Mouse (Mus musculus) T-cell, adult 2 months (primary cell): ENCODE results near the gene Strada.
"Not testable (repeated sequence)": the region's sequence is repeated elsewhere in the genome, so short reads cannot be mapped to it uniquely, and the experiment has no call there.

ENCODE experiments used
- DNase-seq: peaks from one replicate; pipeline ENCODE4 v3.0.0; 2022; ENCODE audit warnings: low spot score

Strada gene

DNA sequence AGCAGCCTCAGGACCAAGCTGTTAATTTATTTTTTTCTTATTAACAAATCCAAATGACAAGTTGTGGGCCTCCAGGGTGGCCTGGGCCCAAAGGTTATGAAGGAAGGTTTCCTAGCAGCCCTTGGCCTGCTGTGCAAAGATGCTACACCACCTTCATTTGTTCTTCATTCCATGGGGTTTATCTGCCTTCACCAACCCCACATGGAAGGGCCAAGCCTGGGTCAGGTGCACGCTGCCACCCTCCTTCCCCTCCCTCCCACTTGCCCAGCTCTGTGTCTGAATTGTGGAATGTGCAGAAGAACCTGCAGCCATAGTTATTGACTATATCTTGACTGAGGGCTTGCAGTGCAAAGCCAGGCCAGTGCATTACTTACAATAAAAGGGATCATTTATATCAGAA is 45.7 kb downstream of the Strada start:
- no peak for DNase-seq

DNA sequence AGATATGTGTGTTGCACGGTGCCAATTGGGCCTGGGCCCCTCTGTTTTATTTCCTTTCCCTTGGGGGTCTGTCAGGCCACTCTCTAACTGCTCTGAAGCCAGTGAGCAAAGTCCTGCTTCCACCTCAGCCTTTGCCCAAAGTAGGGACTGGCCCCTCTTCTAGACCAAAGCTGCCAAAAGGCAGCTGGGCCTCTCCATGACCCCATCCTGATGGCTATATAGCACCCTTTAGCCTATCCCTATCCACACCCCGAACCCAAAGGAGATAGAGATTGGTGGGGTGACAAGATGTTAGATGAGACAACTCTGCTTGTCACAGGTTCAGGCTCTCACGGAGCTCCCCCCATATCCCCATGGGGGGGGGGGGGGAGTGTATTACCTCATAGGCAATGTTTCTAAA is 46.2 kb downstream of the Strada start:
- DNase-seq: no peak

DNA sequence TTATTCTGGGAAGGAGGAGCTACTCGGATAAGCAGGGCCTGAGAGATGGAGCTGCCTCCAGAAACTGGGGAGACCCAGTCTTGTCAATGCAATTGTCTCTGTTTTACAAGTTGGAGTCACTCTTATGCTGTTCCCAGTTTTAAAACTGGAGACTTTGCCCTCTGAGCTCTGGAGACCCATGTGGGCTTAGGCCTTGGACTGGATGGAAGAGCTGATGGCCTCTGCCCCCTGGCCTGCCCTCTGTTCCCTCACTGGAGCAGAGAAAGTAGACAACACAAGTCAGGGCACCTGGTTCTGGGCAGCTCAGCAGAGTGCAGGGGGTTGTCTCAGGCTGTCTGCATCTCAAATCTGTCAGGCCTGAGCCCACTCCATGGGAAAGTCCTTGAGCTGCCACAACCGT is 47.2 kb downstream of the Strada start:
- DNase-seq: no peak

DNA sequence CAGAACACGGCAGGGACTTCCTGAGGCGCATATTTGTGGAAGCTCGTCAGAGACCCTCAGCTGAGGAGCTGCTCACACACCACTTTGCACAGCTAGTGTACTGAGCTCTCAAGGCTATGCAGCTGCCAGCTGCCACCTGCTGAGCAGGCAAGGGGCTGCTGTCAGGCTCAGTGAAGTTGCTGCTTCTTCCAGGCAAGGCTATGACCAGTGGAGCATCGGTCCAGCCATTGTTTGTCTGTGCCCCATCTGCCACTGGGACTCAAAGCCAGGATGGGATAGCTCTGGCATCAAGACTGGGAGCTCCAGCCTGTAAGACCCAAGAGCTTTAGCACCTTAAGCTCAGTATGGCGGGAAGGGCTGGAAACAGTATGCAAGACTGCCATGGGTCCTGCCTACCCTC is 47.9 kb downstream of the Strada start:
- no peak for DNase-seq

DNA sequence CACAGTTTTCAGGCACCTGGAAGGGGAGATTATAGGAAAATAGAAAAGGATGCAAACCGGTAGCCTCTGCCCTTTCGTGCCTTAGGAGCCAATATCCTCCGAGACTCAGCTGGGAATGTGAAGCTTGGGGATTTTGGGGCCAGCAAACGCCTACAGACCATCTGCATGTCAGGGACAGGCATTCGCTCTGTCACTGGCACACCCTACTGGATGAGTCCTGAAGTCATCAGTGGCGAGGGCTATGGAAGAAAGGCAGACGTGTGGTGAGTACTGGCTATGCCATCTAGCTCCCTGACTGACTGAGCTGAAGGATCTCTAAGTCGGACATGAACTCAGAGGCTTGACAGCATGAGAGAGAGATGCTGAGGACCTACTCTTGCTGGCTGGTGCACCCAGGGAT is 49.8 kb downstream of the Strada start:
- DNase-seq: peak; percentile 12

DNA sequence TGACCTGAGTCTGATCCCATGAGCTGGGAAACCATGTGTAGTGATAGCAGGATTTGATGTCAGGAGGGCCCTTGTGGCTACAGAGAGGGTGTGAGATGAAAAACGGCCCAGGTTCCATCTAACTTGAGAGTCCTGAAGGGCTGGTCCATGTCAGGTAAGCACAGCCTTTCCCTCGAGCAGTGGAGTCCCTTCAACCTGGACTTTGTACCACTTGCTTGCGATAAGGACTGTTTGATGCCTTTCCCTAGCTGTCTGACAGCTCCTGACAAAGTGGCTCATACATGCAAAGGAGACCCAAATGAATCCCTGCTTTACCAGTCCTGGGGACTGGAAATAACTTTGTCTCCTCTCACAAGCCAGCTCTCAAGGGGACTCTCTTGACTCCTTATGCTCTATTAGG is 50.7 kb downstream of the Strada start:
- DNase-seq: no peak

DNA sequence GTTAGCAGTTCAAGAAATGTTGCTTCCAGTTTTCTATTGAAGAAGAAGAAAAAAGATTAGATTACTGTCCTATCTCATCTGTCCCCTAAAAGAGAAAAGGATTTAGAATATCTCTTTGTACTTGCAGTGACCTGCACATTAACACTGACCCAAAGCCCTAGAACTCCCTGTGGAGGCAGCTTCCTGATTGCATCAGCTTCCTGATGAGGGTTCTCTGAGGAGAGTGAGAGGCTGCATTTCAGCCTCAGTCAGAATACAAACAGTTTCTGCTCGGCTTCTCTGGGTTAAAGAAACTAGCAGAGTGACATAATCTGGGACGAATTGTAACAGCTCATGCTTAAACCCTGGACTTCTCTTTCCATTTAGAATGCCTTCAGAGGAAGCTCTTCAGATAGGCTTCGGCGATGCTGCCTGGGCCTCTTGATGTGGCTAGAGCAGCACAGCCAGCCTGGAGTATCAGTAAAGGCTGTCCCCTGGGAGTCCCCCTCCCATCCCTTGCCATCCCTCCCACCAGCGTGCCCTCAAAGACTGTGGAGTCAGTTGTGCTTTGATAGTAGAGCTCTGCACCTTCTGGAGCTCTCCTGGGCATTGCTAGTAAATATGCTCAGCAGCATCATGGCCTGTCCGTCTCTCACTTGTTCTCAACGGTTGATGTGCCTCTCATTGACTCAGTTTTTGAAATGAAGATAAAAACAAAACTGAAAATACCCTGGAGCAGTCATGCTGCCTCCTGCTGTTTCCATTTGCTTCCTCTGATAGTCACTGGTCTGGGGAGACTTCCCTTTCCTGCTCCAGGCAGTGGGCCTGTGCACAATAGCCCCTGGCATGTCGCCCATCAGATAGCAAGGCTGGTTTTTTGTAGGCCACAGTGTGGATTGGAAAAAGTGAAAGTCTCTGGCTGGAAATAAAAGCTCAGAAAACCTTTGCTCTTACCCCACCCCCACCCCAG is 67.1 kb downstream of the Strada start:
- DNase-seq: peak; percentile 15

DNA sequence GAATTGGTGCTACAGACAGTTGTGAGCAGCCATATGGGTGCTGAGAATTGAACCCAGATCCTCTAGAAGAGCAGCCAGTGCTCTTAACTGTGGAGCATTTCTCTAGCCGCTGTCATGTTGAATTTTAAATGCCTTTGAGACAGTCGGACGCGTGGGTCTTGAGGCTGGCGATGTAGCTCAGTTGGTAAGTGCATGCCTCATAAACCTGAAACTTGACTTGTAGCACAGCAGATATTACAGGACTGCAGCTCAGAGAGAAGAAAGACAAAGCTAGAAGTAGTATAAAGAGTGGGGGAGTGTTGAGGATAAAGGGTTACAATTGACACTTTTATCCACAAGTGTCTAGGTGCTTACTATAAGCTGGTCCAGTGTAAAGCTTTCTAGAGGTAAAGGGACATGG is 69.5 kb downstream of the Strada start:
- no peak for DNase-seq

DNA sequence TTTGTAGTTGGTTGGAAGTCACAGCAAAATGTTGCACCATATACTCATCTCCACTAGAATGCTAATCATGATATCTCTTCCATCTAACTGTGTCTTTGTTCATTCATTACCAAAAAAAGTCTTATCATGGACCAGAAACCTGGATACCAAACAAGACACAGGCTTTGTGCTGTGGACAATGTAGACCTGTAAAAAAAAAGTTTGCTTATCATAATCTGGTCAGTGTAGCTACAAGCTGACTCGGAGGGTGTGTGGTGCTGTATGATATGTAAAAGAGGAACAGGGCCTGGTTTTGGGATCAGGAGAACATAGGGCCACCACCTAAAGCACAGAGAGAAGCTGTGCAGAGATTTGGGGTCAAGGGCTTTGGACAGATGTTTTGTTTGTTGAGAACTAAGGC is 72.5 kb downstream of the Strada start:
- DNase-seq: no peak

DNA sequence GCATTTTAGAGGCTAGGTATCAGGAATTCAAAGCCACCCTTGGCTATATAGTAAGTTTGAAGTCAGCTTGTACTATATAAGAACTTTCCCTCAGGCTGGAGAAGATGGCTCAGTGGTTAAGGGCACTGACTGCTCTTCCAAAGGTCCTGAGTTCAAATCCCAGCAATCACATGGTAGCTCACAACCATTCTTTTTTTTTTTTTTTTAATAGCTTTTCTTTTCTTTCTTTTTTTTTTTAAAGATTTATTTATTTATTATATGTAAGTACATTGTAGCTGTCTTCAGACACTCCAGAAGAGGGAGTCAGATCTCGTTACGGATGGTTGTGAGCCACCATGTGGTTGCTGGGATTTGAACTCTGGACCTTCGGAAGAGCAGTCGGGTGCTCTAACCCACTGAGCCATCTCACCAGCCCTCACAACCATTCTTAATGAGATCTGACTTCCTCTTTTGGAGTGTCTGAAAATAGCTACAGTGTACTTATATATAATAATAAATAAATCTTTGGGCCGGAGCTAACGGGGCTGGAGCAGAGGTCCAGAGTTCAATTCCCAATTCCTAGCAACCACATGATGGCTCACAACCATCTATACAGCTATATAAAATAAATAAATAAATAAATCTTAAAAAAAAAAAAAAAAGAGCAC is 75.1 kb downstream of the Strada start:
- not testable (repeated sequence) for DNase-seq

DNA sequence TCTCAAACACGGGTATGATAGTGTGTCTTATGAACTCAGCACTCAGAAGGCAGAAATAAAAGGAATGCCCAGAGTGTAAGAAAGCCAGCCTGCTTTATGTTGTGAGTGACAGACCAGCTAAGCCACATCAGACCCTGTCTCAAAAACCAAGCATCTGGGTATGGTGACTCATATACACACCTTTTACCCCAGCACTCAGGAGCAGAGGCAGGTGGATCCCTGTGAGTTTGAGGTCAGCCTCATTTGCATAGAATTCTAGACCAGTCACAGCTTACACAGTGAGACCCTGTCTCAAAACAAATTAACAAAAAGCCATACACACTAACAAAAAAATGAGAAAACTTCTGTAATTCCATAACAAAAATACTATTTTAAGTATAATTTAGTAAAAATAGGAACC is 76.1 kb downstream of the Strada start:
- DNase-seq: peak; percentile 26

DNA sequence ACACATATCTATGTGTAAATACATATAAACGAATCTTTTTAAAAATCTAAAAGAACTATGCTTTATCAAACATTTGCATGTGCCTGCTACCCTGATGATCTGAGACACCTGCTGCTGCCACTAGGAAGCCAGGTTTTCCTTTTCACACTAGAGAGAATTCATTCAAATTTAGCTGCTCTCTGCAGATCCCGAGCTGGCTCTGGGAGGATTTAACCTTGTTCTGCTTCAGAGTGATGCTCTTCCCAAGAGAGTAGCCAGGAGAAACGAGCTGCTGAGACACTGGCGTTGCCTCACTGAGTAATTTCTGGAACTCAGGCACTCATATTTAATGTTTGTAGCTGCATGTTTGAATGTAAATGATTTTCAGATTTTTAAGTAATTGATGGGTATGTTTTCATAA is 77.2 kb downstream of the Strada start:
- no peak for DNase-seq

DNA sequence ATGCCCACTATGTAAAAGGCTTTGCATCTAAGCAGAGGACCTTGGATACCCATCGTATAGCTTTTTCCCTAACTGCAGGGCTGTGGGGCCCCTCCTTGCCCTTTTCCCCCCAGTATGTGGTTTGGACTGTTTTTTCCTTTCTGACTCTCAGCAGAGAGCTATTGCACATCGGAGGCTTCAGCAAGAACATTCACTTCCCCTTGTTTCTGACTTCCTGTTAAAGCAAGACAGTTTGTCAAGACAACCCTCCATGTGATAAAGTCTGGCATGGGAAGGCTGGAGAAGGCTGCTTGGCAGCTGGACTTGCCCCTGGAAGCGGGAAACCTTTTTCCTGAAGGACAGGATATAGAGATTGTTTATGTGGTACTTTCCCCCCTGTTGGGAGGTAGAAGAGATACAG is 79.2 kb downstream of the Strada start:
- peak; percentile 60 for DNase-seq

DNA sequence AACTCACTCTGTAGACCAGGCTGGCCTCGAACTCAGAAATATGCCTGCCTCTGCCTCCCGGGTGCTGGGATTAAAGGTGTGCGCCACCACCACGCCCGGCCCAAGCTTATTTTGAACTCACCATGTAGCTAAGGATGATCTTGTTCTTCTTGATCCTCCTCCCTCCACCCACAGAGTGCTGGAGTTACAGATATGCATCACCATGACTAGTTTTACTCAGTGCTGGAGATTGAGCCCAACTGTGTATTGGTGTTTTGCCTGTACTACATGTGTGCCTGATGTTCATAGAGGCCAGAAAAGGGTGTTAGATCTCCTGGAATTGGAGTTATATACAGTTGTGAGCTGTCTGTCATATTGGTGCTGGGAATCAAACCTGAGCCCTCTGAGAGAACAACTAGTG is 79.7 kb downstream of the Strada start:
- DNase-seq: peak; percentile 11
